Mouse (Mus musculus): ENCODE data around the gene Cntnap5a.

Cntnap5a gene

DNA sequence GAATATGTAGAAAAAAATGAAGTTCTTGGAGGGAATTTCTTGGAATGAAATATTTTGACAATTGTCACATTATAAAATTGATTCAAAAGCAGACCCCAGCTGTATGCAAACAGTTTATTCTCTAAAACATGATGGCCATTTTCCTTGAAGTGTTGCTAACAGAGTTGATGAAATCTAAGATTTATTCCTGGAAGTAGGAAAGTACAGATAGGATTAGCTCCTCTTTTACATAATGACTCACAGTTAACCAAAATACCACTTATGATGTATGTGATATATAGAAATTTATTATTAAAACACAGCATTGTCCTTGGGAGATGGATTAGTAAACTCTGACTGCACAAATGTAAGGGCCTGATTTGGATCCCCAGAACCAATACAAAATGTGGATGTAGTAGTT is 669.1 kb downstream of the Cntnap5a start:
- DNase-seq (ENCODE audit: low read depth in 1 of 2, low spot score in 2 of 2): no peak

DNA sequence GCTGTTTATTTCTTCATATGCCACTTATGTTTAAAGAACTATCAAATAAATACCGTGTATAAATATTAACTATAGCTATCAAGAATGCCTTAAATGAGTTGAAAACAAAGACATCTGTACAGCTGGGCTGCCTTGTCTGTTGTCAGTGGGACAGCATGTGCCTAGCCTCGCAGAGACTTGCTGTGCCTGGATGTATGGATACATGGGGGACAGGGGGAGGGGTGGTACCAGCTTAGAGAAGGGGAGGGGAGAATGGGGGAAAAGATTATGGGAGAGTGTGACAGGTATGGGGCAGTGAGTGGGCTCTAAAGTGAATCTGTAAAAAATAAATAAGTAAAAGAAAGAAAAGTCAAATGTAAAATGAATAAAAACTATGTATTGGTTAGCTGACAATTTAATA is 681.0 kb downstream of the Cntnap5a start:
- no peak for DNase-seq (ENCODE audit: low read depth in 1 of 2, low spot score in 2 of 2)

DNA sequence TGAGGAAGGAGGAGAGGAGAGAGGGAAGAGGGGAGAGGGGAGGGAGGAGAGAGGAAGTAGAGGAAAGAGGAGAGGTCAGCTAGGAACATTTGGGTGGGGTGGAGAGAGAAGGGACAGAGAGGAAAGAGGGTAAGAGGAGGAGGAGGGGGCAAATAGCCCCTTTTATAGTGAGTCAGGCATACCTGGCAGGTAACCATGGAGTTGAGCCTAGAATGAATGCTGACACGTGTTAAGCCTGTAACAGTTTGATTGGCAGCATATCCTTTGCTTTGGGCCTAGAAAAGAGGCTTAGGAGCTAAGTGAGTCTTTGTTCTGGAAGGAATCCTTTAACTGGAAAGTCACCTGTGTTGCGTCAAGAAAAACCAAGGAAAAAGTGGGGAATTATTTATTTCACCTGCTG is 681.6 kb downstream of the Cntnap5a start:
- no peak for DNase-seq (ENCODE audit: low read depth in 1 of 2, low spot score in 2 of 2)

DNA sequence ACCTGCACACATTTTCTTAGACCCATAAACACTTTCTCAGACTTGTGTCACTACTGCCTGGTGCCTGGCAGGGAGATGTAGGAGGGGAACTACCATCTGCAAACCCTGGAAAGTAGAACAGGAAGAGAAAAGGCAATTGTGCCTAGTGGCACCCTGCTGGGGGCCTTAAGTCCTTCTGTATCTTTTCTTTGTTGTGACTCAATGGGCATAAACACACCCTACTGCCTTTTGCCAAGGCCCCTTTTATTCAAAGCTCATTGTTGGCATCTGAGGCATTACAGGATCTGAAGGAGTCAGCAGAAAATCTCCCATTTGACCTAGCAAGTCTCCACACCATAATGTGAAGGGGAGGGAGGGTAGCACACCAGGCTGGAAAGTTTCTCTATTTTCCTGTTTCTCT is 682.2 kb downstream of the Cntnap5a start:
- no peak for DNase-seq (ENCODE audit: low read depth in 1 of 2, low spot score in 2 of 2)

DNA sequence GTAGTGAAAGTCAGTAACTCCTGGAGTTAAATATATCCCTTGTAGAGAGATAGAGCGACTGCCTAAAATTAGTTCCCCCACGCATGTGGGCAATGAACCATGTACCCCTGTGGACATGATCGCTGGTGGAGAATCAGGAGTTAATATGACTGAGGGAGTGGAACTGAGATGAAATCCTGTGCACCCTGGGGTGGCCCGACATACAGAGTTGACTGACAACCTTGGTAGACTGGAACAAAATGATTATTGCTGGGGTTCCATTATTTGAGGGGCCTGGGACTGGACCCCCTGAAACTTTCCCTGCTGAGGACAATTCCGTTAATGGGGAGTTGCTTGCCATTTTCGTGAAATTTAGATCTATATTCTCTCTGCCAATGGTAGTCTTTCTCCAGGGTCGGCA is 683.0 kb downstream of the Cntnap5a start:
- DNase-seq (ENCODE audit: low read depth in 1 of 2, low spot score in 2 of 2): no peak

DNA sequence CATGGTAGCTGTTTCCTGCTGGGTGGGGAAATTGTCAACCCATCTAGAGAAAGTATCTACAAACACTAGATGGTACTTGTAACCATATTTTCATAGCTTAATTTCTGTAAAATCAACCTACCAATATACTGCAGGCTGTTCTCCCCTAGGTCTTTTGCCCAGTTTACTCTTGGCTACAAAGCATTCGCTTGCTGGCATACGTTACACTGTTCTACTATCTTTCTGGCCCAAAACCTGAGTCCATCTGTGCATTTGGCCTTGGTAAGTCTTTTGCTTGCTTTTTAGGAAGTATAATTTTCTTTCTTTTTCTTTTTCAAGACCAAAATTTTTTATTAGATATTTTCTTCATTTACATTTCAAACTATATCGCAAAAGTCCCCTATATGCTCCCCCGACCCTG is 686.3 kb downstream of the Cntnap5a start:
- DNase-seq (ENCODE audit: low read depth in 1 of 2, low spot score in 2 of 2): no peak

DNA sequence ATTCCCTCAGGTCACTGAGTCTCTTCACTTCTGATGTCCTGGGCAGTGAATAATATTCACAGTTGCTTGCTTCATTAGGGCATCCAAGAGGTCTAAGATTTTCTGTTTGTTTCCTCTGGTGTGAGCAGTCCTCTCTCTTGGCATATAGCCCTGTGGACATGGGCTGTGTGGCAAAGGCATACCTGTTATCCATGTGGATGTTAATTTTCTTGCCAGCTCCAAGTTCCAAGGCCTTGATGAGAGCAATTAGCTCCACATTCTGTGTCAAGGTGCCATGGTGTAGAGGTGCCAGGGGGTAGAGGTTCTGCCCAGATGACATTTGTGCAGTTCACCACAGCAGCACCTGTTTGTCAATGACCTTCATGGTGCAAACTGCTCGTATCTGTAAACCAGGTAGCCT is 689.0 kb downstream of the Cntnap5a start:
- DNase-seq (ENCODE audit: low read depth in 1 of 2, low spot score in 2 of 2): no peak

DNA sequence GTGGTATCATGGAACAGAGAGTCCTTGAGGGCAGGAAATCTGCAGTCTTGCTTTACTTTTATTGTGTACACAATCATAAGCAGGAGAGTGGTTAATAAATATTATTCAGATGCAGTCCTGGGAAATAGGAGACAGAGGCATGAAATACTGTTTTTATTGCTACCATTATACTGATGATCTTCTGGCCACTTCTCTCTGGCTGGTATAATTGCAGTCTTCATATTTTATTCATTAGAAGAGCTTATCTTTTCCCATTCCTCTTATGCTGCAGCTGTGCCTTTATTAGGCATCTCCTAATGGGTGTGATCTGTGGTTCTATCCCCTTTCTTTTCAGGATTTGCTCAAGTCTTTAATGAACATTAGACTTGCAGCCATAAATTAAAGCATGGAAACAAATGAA is 707.8 kb downstream of the Cntnap5a start:
- DNase-seq (ENCODE audit: low read depth in 1 of 2, low spot score in 2 of 2): no peak

DNA sequence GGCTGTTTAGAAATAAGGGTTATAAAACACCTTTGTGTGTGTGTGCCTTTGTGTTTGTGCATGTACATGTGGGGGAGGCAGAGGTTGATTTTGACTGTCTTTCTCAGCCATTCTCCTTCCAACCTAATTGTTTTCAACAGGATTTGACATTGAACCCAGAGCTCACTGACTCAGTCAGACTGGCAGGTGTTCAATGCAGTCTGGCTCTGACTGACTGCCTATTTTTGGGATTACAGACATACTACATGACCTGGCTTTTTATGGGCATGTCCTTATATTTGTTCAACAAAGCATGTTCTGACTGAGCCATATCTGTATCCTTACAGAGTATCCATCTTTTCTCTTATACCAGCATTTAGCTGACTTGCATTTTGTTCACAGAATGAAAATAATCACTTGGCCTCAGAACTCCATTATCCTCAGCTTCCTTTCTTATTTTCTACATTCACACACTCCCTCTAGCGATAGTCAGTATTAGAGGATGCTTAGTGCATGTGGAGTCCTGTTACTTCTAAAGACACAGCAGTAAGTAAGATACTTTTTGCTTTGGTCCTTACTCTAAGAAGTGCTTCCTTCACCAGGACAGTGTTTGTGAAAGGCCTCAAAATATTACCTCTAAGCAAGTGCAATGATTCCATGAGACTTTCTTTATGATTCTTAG is 717.6 kb downstream of the Cntnap5a start:
- no peak for DNase-seq (ENCODE audit: low read depth in 1 of 2, low spot score in 2 of 2)

DNA sequence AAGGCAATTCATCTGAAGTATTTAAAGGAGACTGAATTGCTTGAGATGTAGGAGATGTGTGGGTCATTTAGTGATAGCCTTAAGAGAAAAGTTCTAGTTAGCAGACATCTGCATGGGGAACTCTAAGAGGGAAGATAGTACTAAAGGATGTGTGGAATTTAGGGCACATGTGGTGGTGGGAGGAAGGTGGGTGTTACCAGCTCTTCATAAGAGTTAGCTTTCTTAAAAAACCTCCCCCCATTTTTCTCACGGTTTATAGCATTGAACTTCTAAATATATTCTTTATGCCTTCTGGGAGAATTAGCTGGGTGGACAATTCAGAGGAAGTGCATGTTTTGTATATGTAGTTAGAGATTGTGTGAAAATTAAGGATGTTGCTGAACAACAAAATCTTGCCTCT is 725.3 kb downstream of the Cntnap5a start:
- no peak for DNase-seq (ENCODE audit: low read depth in 1 of 2, low spot score in 2 of 2)

DNA sequence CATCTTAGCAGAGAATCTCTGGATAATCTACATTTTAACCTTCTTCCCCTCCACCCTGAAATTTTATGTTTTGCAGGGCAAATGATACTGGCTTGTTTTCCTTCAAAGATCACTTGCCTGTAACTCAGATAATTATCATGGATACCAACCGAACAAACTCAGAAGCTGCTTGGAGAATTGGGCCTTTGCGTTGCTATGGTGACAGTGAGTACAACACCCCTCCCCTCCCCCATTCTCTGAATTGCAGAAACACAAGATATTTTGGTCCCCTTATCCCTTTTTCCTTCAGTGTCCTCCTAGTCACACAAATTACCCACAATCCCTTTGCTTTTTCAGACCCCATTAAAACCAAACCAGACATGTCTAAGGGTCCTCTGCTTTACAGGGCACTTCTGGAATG is 743.8 kb downstream of the Cntnap5a start:
- no peak for DNase-seq (ENCODE audit: low read depth in 1 of 2, low spot score in 2 of 2)

DNA sequence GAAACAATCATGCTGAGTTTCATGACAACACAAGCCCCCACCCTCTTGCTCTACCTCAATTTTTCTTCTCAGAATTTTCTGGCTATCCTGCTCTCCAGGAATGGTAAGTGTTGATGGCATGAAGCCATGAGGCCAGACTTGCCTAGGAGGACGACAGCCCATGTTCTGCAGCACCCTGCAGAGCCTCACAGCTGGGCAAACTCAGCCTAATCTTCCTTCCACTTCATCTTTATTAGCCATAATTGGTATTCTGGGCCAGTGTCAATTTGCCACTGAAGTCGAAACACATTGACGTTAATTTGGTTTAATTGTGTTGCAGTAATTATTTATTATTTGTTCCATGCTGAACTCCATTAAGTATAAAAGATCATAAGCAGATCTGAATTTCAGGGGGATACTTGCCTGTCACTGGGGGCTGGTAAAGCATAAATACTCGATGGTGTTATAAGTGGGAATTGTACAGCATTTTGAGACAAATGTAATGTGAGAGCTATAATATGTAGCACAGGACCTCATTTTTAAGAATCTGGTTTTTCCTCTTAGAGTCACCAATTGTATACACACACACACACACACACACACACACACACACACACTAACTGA is 770.7 kb downstream of the Cntnap5a start:
- DNase-seq (ENCODE audit: low read depth in 1 of 2, low spot score in 2 of 2): no peak

DNA sequence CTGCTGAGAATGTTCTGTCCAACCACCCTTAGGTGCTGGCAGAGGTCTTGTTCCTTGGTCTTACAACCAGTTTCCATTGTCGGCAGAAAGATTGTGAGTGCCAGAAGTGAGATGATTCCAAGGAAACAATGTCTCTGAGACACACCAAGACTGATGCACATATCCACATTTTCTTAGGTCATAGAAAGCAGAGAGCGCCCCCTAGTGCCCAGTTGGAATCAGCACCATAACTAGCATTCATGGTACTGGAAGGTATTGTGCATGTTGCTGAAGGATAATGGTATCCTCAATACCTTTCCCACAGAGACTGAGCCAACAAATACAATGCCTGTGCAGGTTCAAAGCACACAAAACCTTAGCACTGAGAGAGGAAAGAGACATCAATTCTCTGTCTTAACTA is 793.1 kb downstream of the Cntnap5a start:
- no peak for DNase-seq (ENCODE audit: low read depth in 1 of 2, low spot score in 2 of 2)

DNA sequence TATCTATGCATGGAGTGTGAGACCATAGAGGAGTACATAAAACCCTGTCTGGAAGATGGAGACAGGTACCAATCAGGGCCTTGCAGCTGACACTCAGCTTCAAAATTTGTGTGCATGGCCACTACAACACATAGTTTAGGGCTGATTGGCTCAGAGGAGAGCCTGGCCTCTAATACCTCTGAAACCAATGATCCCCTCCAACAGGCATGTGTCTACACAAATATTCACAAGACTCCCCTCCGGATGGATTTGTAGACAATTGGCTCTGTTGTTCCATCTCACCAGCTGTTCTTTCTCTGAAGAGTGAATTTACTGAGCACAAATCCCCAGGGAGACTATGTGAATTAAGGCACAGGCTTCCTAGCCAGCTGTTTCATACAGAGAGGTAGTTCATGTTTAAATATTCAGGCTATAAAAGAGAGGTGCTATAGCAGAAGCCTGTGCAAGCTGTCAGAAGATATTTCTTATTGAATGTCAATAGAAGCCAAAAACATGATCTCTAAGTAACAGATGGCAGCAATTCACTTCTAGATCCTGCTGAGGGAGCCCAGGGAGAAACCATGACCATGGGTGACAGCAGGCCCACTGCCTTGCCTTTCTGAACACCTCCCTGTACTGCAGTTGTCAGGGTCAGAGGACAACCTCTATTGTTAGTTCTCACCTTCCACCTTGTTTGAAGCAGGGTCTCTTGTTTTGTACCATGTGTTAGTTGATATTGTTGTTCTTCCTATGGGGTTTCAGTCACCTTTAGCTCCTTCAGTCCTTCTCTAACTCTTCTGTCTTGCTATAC is 804.4 kb downstream of the Cntnap5a start:
- DNase-seq (ENCODE audit: low read depth in 1 of 2, low spot score in 2 of 2): no peak

DNA sequence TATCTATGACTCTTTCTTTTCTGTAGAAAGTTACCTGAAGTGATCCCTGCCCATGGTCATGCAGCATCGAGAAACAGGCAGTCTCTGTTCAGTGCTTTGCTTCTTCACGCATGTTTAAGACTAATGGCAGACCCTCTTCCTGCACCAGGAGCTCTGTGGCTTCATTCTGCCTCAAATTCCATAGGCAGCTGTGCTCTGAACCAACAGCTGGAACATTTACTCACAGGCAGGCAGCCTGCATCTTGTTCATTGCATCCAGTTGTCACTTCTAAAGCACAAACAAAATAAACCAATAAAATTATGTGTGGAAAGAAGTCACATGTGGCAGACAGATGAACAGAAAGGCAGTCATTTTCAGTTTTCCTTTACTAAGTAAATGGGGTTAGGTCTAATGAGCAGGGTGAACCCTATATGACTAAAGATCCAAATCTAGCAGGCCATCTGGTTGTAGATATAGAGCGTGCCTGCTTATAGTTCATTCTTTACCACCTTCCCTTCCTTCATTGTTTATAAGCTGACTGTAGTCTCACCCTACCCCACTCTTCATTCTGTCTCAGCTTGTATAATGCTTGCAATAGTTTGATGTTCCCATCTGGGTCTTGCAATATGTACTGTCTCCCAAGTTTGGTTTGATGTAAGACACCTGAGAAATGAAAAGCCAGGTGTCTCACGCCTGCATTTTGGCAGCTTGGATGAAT is 893.6 kb downstream of the Cntnap5a start:
- no peak for DNase-seq (ENCODE audit: low read depth in 1 of 2, low spot score in 2 of 2)

DNA sequence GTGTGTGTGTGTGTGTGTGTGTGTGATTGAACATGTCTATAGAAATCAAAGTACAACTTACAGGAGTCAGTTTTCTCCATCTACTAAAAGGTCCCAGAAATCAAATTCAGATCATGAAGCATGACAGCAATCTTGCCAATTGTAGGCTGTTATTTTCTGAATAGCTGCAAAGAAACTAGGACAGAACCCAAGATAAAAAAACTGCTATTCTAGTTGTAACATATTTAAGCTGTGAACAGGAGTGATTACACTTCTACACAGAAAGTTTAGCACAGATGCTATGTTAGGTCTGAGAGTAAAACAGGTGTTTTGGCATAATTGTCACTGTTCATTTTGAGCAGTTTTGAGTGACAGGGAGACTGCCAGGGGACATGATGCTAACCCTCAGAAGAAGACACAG is 931.7 kb downstream of the Cntnap5a start:
- no peak for DNase-seq (ENCODE audit: low read depth in 1 of 2, low spot score in 2 of 2)

Data from monocyte, adult 2 months (primary cell).